Mouse (Mus musculus): Measurements from ENCODE around the gene St6galnac5. TPM values are rescaled to one million over a fixed set of nuclear protein-coding genes. Genes with fewer than 3 reads are reported as not detected.
A peak's percentile ranks its signal among the peaks of the same experiment; 100 is the strongest.

The St6galnac5 gene
- polyA plus RNA-seq (2014; fragmentation: Nextera tagmentation; extraction: Ambion mirVana) = 1.4 and 1.5 TPM in 2 replicates

GRCm38 (mm10) chr3:152981988-152982387 is at the start of gene St6galnac5:
Gene St6galnac5 (minus strand): TSS chr3:152982246.
- H3K4me3 ChIP-seq (ENCODE audit: low read depth, low read length) = peak within 1 kb of the TSS; percentile 38
- H3K27ac ChIP-seq (ENCODE audit: low read length) = no peak within 1 kb of the TSS
- H3K9me3 ChIP-seq (ENCODE audit: control insufficient read depth, low read depth, low read length) = no peaks in the 10 kb centered on the region
- H3K9ac ChIP-seq (replicated peaks; ENCODE audit: low read depth, low read length) = no peak within 1 kb of the TSS
- no peak for ATAC-seq (ENCODE audit: insufficient number of reproducible peaks, insufficient read depth, low FRiP score, low read depth)
- peak within 1 kb of the TSS; percentile 67 for H3K4me2 ChIP-seq (replicated peaks; ENCODE audit: low read depth, low read length)
- H3K36me3 ChIP-seq (ENCODE audit: control insufficient read depth, insufficient read depth, low read length) = no peaks in the 10 kb centered on the region
- H3K27me3 ChIP-seq (ENCODE audit: control insufficient read depth, insufficient read depth, low read length) = peaks cover 11% of the 10 kb centered on the region
- H3K4me1 ChIP-seq (ENCODE audit: control insufficient read depth, insufficient read depth, low read length) = peaks cover 7% of the 10 kb centered on the region; the same call in 1 of the 2 replicates
- 0% methylated on average over 17 of the region's 17 CpGs for WGBS

GRCm38 (mm10) chr3:153030756-153031155 is 48.7 kb upstream of the St6galnac5 start:
- no peak for ATAC-seq (ENCODE audit: insufficient number of reproducible peaks, insufficient read depth, low FRiP score, low read depth)
- H3K36me3 ChIP-seq (ENCODE audit: control insufficient read depth, insufficient read depth, low read length) = no peaks in the 10 kb centered on the region
- no peak overlapping the region for H3K4me3 ChIP-seq (ENCODE audit: low read depth, low read length)
- H3K27me3 ChIP-seq (ENCODE audit: control insufficient read depth, insufficient read depth, low read length) = no peaks in the 10 kb centered on the region
- no peak overlapping the region for H3K27ac ChIP-seq (ENCODE audit: low read length)
- no peaks in the 10 kb centered on the region for H3K4me1 ChIP-seq (ENCODE audit: control insufficient read depth, insufficient read depth, low read length)
- H3K4me2 ChIP-seq (replicated peaks; ENCODE audit: low read depth, low read length) = no peak overlapping the region
- WGBS = 95% methylated on average over 5 of the region's 5 CpGs
- H3K9me3 ChIP-seq (ENCODE audit: control insufficient read depth, low read depth, low read length) = no peaks in the 10 kb centered on the region
- no peak overlapping the region for H3K9ac ChIP-seq (replicated peaks; ENCODE audit: low read depth, low read length)

- no peak overlapping the region for H3K27ac ChIP-seq (ENCODE audit: low read length)
- H3K9me3 ChIP-seq (ENCODE audit: control insufficient read depth, low read depth, low read length) = no peaks in the 10 kb centered on the region
- H3K4me2 ChIP-seq (replicated peaks; ENCODE audit: low read depth, low read length) = no peak overlapping the region
- H3K36me3 ChIP-seq (ENCODE audit: control insufficient read depth, insufficient read depth, low read length) = no peaks in the 10 kb centered on the region
- no peak overlapping the region for H3K4me3 ChIP-seq (ENCODE audit: low read depth, low read length)
- 83% methylated on average over 11 of the region's 11 CpGs for WGBS
- H3K27me3 ChIP-seq (ENCODE audit: control insufficient read depth, insufficient read depth, low read length) = no peaks in the 10 kb centered on the region
- no peak for ATAC-seq (ENCODE audit: insufficient number of reproducible peaks, insufficient read depth, low FRiP score, low read depth)
- H3K4me1 ChIP-seq (ENCODE audit: control insufficient read depth, insufficient read depth, low read length) = no peaks in the 10 kb centered on the region
- H3K9ac ChIP-seq (replicated peaks; ENCODE audit: low read depth, low read length) = no peak overlapping the region
Observed at GRCm38 (mm10) chr3:153024016-153024415, 42.0 kb upstream of the St6galnac5 start.

- Histone ChIP-seq H3K9ac (replicated peaks; ENCODE audit: low read depth, low read length) (no peak overlapping the region), H3K4me3 (ENCODE audit: low read depth, low read length) (no peak overlapping the region), H3K4me2 (replicated peaks; ENCODE audit: low read depth, low read length) (no peak overlapping the region), H3K4me1 (ENCODE audit: control insufficient read depth, insufficient read depth, low read length) (0 out of 2 replicates have a peak, but pooled peaks cover 2% of the 10 kb centered on the region), H3K27ac (ENCODE audit: low read length) (no peak overlapping the region), H3K27me3 (ENCODE audit: control insufficient read depth, insufficient read depth, low read length) (no peaks in the 10 kb centered on the region), H3K36me3 (ENCODE audit: control insufficient read depth, insufficient read depth, low read length) (no peaks in the 10 kb centered on the region), H3K9me3 (ENCODE audit: control insufficient read depth, low read depth, low read length) (no peaks in the 10 kb centered on the region)
- no peak for ATAC-seq (ENCODE audit: insufficient number of reproducible peaks, insufficient read depth, low FRiP score, low read depth)
- 54% methylated on average over 10 of the region's 10 CpGs for WGBS
Observed at GRCm38 (mm10) chr3:153018051-153018450, 36.0 kb upstream of the St6galnac5 start.

GRCm38 (mm10) chr3:153016355-153016754 is 34.3 kb upstream of the St6galnac5 start:
- no peak overlapping the region for H3K4me3 ChIP-seq (ENCODE audit: low read depth, low read length)
- 0 out of 2 replicates have a peak, but pooled peaks cover 2% of the 10 kb centered on the region for H3K4me1 ChIP-seq (ENCODE audit: control insufficient read depth, insufficient read depth, low read length)
- ATAC-seq (ENCODE audit: insufficient number of reproducible peaks, insufficient read depth, low FRiP score, low read depth) = no peak
- H3K9ac ChIP-seq (replicated peaks; ENCODE audit: low read depth, low read length) = no peak overlapping the region
- H3K4me2 ChIP-seq (replicated peaks; ENCODE audit: low read depth, low read length) = no peak overlapping the region
- H3K9me3 ChIP-seq (ENCODE audit: control insufficient read depth, low read depth, low read length) = no peaks in the 10 kb centered on the region
- H3K27me3 ChIP-seq (ENCODE audit: control insufficient read depth, insufficient read depth, low read length) = no peaks in the 10 kb centered on the region
- no peak overlapping the region for H3K27ac ChIP-seq (ENCODE audit: low read length)
- 52% methylated on average over 8 of the region's 8 CpGs for WGBS
- no peaks in the 10 kb centered on the region for H3K36me3 ChIP-seq (ENCODE audit: control insufficient read depth, insufficient read depth, low read length)

GRCm38 (mm10) chr3:153006893-153007292 is 24.8 kb upstream of the St6galnac5 start:
- WGBS = 88% methylated on average over 6 of the region's 6 CpGs
- Histone ChIP-seq H3K9ac (replicated peaks; ENCODE audit: low read depth, low read length) (no peak overlapping the region), H3K4me1 (ENCODE audit: control insufficient read depth, insufficient read depth, low read length) (no peaks in the 10 kb centered on the region), H3K4me3 (ENCODE audit: low read depth, low read length) (no peak overlapping the region), H3K36me3 (ENCODE audit: control insufficient read depth, insufficient read depth, low read length) (no peaks in the 10 kb centered on the region), H3K4me2 (replicated peaks; ENCODE audit: low read depth, low read length) (no peak overlapping the region), H3K27ac (ENCODE audit: low read length) (no peak overlapping the region), H3K9me3 (ENCODE audit: control insufficient read depth, low read depth, low read length) (no peaks in the 10 kb centered on the region), H3K27me3 (ENCODE audit: control insufficient read depth, insufficient read depth, low read length) (no peaks in the 10 kb centered on the region)
- no peak for ATAC-seq (ENCODE audit: insufficient number of reproducible peaks, insufficient read depth, low FRiP score, low read depth)

- H3K4me1 ChIP-seq (ENCODE audit: control insufficient read depth, insufficient read depth, low read length) = no peaks in the 10 kb centered on the region
- H3K9me3 ChIP-seq (ENCODE audit: control insufficient read depth, low read depth, low read length) = no peaks in the 10 kb centered on the region
- H3K36me3 ChIP-seq (ENCODE audit: control insufficient read depth, insufficient read depth, low read length) = no peaks in the 10 kb centered on the region
- no peaks in the 10 kb centered on the region for H3K27me3 ChIP-seq (ENCODE audit: control insufficient read depth, insufficient read depth, low read length)
- WGBS = 76% methylated on average over 5 of the region's 5 CpGs
- no peak overlapping the region for H3K9ac ChIP-seq (replicated peaks; ENCODE audit: low read depth, low read length)
- H3K27ac ChIP-seq (ENCODE audit: low read length) = no peak overlapping the region
- H3K4me2 ChIP-seq (replicated peaks; ENCODE audit: low read depth, low read length) = no peak overlapping the region
- no peak overlapping the region for H3K4me3 ChIP-seq (ENCODE audit: low read depth, low read length)
- ATAC-seq (ENCODE audit: insufficient number of reproducible peaks, insufficient read depth, low FRiP score, low read depth) = no peak
Observed at GRCm38 (mm10) chr3:152998901-152999300, 16.9 kb upstream of the St6galnac5 start.

GRCm38 (mm10) chr3:152998106-152998505 is 16.1 kb upstream of the St6galnac5 start:
- ATAC-seq (ENCODE audit: insufficient number of reproducible peaks, insufficient read depth, low FRiP score, low read depth) = no peak
- Histone ChIP-seq H3K27ac (ENCODE audit: low read length) (no peak overlapping the region), H3K4me3 (ENCODE audit: low read depth, low read length) (no peak overlapping the region)

GRCm38 (mm10) chr3:152993608-152994007 is 11.6 kb upstream of the St6galnac5 start:
- ATAC-seq (ENCODE audit: insufficient number of reproducible peaks, insufficient read depth, low FRiP score, low read depth) = no peak
- no peak overlapping the region for H3K27ac ChIP-seq (ENCODE audit: low read length)
- no peaks in the 10 kb centered on the region for H3K9me3 ChIP-seq (ENCODE audit: control insufficient read depth, low read depth, low read length)
- no peaks in the 10 kb centered on the region for H3K36me3 ChIP-seq (ENCODE audit: control insufficient read depth, insufficient read depth, low read length)
- H3K4me2 ChIP-seq (replicated peaks; ENCODE audit: low read depth, low read length) = no peak overlapping the region
- H3K4me1 ChIP-seq (ENCODE audit: control insufficient read depth, insufficient read depth, low read length) = no peaks in the 10 kb centered on the region
- no peak overlapping the region for H3K9ac ChIP-seq (replicated peaks; ENCODE audit: low read depth, low read length)
- WGBS = 64% methylated on average over 5 of the region's 5 CpGs
- H3K4me3 ChIP-seq (ENCODE audit: low read depth, low read length) = no peak overlapping the region
- no peaks in the 10 kb centered on the region for H3K27me3 ChIP-seq (ENCODE audit: control insufficient read depth, insufficient read depth, low read length)

More at GRCm38 (mm10) chr3:152998106-152998505, 16.1 kb upstream of the St6galnac5 start:
- H3K9ac ChIP-seq (replicated peaks; ENCODE audit: low read depth, low read length) = no peak overlapping the region
- H3K27me3 ChIP-seq (ENCODE audit: control insufficient read depth, insufficient read depth, low read length) = no peaks in the 10 kb centered on the region
- H3K36me3 ChIP-seq (ENCODE audit: control insufficient read depth, insufficient read depth, low read length) = no peaks in the 10 kb centered on the region
- 38% methylated on average over 5 of the region's 5 CpGs for WGBS
- no peak overlapping the region for H3K4me2 ChIP-seq (replicated peaks; ENCODE audit: low read depth, low read length)
- no peaks in the 10 kb centered on the region for H3K4me1 ChIP-seq (ENCODE audit: control insufficient read depth, insufficient read depth, low read length)
- no peaks in the 10 kb centered on the region for H3K9me3 ChIP-seq (ENCODE audit: control insufficient read depth, low read depth, low read length)
